Mouse (Mus musculus) intestine, embryonic 14.5 days (tissue): ENCODE data around the gene Atrnl1. TPM values are rescaled to one million over a fixed set of nuclear protein-coding genes. Genes with fewer than 3 reads are reported as not detected.

Source experiments
- ATAC-seq: fragments of 200-750 bp; cut with Nextera tagmentation; replicated peaks from 2 replicates; pipeline ENCODE4 v1.8.0; 2017; ENCODE audit warnings: low read depth, moderate number of reproducible peaks, moderate TSS enrichment, moderate library complexity; ENCODE audit not compliant: low FRiP score, low TSS enrichment
- DNase-seq: peaks from one replicate; pipeline ENCODE4 v3.0.0-alpha.2; 2018; ENCODE audit warnings: low spot score
- H3K27ac ChIP-seq: fragments of 300-500 bp; sonication (generic); 2 replicates; pipeline ENCODE4 v1.5.1; 2014; ENCODE audit warnings: low read depth, mild to moderate bottlenecking, control low read depth
- H3K27me3 ChIP-seq: fragments of 300-500 bp; sonication (generic); replicated peaks from 2 replicates; pipeline ENCODE4 v1.6.1; 2014; ENCODE audit warnings: low read length, control low read depth; ENCODE audit not compliant: control insufficient read depth, insufficient read depth
- H3K36me3 ChIP-seq: fragments of 300-500 bp; sonication (generic); 2 replicates; pipeline ENCODE4 v1.6.1; 2014; ENCODE audit warnings: low read length, control low read depth; ENCODE audit not compliant: control insufficient read depth, insufficient read depth
- H3K4me1 ChIP-seq: fragments of 300-500 bp; sonication (generic); replicated peaks from 2 replicates; pipeline ENCODE4 v1.6.1; 2014; ENCODE audit warnings: low read length, control low read depth, mixed read lengths; ENCODE audit not compliant: control insufficient read depth, insufficient read depth
- H3K4me2 ChIP-seq: fragments of 300-500 bp; sonication (generic); 2 replicates; pipeline ENCODE4 v1.6.1; 2014; ENCODE audit warnings: low read length
- H3K4me3 ChIP-seq: fragments of 300-500 bp; sonication (generic); 2 replicates; pipeline ENCODE4 v1.5.1; 2014; ENCODE audit warnings: low read depth, low read length, control low read depth, mixed read lengths
- H3K9ac ChIP-seq: fragments of 300-500 bp; sonication (generic); 2 replicates; pipeline ENCODE4 v1.6.1; 2014; ENCODE audit warnings: mild to moderate bottlenecking, low read length
- H3K9me3 ChIP-seq: fragments of 300-500 bp; sonication (generic); 2 replicates; pipeline ENCODE4 v1.6.1; 2016; ENCODE audit warnings: low read length, control low read depth; ENCODE audit not compliant: control insufficient read depth
- WGBS: fragments of 180-500 bp; shearing (Covaris S2); extraction: QIAGEN DNeasy Blood & Tissue Kit; methylation state at CpG from one replicate; pipeline ENCODE4 v1.1.7; 2014; 5-methylcytosine and 5-hydroxymethylcytosine counted together
- polyA plus RNA-seq: library from polyadenylated mRNA; unstranded; fragments of >200 nt; fragmentation: Nextera tagmentation; extraction: Ambion mirVana; gene quantifications from 2 replicates; pipeline ENCODE4 v1.2.1, GENCODE M21; 2014

Atrnl1 gene
- polyA plus RNA-seq, 1 experiment from 2014 or later: 7.4 TPM

- Histone ChIP-seq H3K4me2 (no peak overlapping the region), H3K27ac (no peak overlapping the region), H3K36me3 (peaks cover 13% of the 10 kb centered on the region), H3K9me3 (peaks cover 4% of the 10 kb centered on the region; the same call in 1 of the 2 replicates), H3K27me3 (no peaks in the 10 kb centered on the region), H3K9ac (no peak overlapping the region), H3K4me3 (no peak overlapping the region), H3K4me1 (no peaks in the 10 kb centered on the region)
- no peak for DNase-seq
- 0 out of 2 replicates have a peak, but pooled peaks have one; percentile 57 for ATAC-seq
- WGBS: 83% methylated on average over 14 of the region's 14 CpGs
Measured at GRCm38 (mm10) chr19:57648202-57648943, 37.5 kb downstream of the Atrnl1 start.

- DNase-seq (no peak), ATAC-seq (0 out of 2 replicates have a peak, but pooled peaks have one; percentile 51)
- no peak overlapping the region for H3K9ac ChIP-seq
- H3K27me3 ChIP-seq: no peaks in the 10 kb centered on the region
- H3K4me1 ChIP-seq: no peaks in the 10 kb centered on the region
- no peak overlapping the region for H3K27ac ChIP-seq
- WGBS: 96% methylated on average over 4 of the region's 4 CpGs
- no peak overlapping the region for H3K4me3 ChIP-seq
- no peak overlapping the region for H3K4me2 ChIP-seq
- peaks cover 18% of the 10 kb centered on the region for H3K36me3 ChIP-seq
- peaks cover 4% of the 10 kb centered on the region; the same call in 1 of the 2 replicates for H3K9me3 ChIP-seq
Measured at GRCm38 (mm10) chr19:57648944-57649271, 38.1 kb downstream of the Atrnl1 start.

- WGBS: 67% methylated on average over 2 of the region's 2 CpGs
- Histone ChIP-seq H3K9ac (no peak overlapping the region), H3K36me3 (peaks cover 45% of the 10 kb centered on the region), H3K4me1 (no peaks in the 10 kb centered on the region), H3K4me2 (no peak overlapping the region), H3K9me3 (no peaks in the 10 kb centered on the region), H3K27ac (no peak overlapping the region), H3K4me3 (no peak overlapping the region), H3K27me3 (no peaks in the 10 kb centered on the region)
- no peak for ATAC-seq
- peak; percentile 67 for DNase-seq
Measured at GRCm38 (mm10) chr19:57655083-57655482, 44.2 kb downstream of the Atrnl1 start.

GRCm38 (mm10) chr19:57655491-57655890 is 44.7 kb downstream of the Atrnl1 start:
- Histone ChIP-seq H3K9me3 (no peaks in the 10 kb centered on the region), H3K27me3 (no peaks in the 10 kb centered on the region), H3K4me3 (no peak overlapping the region), H3K36me3 (peaks cover 45% of the 10 kb centered on the region), H3K27ac (no peak overlapping the region), H3K4me1 (no peaks in the 10 kb centered on the region), H3K9ac (no peak overlapping the region), H3K4me2 (no peak overlapping the region)
- no peak for DNase-seq
- WGBS: 92% methylated on average over 11 of the region's 11 CpGs
- no peak for ATAC-seq

GRCm38 (mm10) chr19:57657426-57658087 is 46.7 kb downstream of the Atrnl1 start:
- Histone ChIP-seq H3K4me1 (no peaks in the 10 kb centered on the region), H3K27me3 (no peaks in the 10 kb centered on the region), H3K9me3 (no peaks in the 10 kb centered on the region), H3K4me2 (no peak overlapping the region), H3K36me3 (peaks cover 45% of the 10 kb centered on the region), H3K27ac (0 out of 2 replicates have a peak overlapping the region, but pooled peaks have one; percentile 23), H3K4me3 (no peak overlapping the region), H3K9ac (no peak overlapping the region)
- 35% methylated on average over 12 of the region's 12 CpGs for WGBS
- ATAC-seq (no peak), DNase-seq (no peak)

- Histone ChIP-seq H3K9me3 (no peaks in the 10 kb centered on the region), H3K4me1 (no peaks in the 10 kb centered on the region), H3K27ac (no peak overlapping the region; the same call in 1 of the 2 replicates), H3K4me2 (no peak overlapping the region), H3K27me3 (no peaks in the 10 kb centered on the region), H3K36me3 (peaks cover 41% of the 10 kb centered on the region), H3K4me3 (no peak overlapping the region), H3K9ac (no peak overlapping the region)
- WGBS: 71% methylated on average over 8 of the region's 8 CpGs
- DNase-seq: no peak
- no peak for ATAC-seq
Measured at GRCm38 (mm10) chr19:57658111-57659091, 47.6 kb downstream of the Atrnl1 start.

GRCm38 (mm10) chr19:57667011-57667410 is 56.2 kb downstream of the Atrnl1 start:
- Histone ChIP-seq H3K27me3 (no peaks in the 10 kb centered on the region), H3K4me3 (no peak overlapping the region), H3K36me3 (peaks cover 12% of the 10 kb centered on the region), H3K9me3 (no peaks in the 10 kb centered on the region), H3K4me1 (no peaks in the 10 kb centered on the region), H3K27ac (no peak overlapping the region), H3K4me2 (no peak overlapping the region), H3K9ac (no peak overlapping the region)
- 80% methylated on average over 9 of the region's 9 CpGs for WGBS
- peak; percentile 37 for DNase-seq
- ATAC-seq: no peak

GRCm38 (mm10) chr19:57667946-57668345 is 57.1 kb downstream of the Atrnl1 start:
- Histone ChIP-seq H3K27ac (no peak overlapping the region), H3K9ac (no peak overlapping the region), H3K27me3 (no peaks in the 10 kb centered on the region), H3K4me2 (no peak overlapping the region), H3K4me1 (no peaks in the 10 kb centered on the region), H3K36me3 (peaks cover 12% of the 10 kb centered on the region), H3K9me3 (no peaks in the 10 kb centered on the region), H3K4me3 (no peak overlapping the region)
- WGBS: 84% methylated on average over 10 of the region's 10 CpGs
- ATAC-seq (no peak), DNase-seq (peak; percentile 32)
